Mouse (Mus musculus): ENCODE data around the gene Cdc42ep2. TPM values are rescaled to one million over a fixed set of nuclear protein-coding genes. Genes with fewer than 3 reads are reported as not detected.

Gene Cdc42ep2
- total RNA-seq, 2 experiments from 2014 or later = not detected

GRCm38 (mm10) chr19:5877618-5878361 is 46.8 kb downstream of the Cdc42ep2 start, which contains the start of gene Slc25a45:
TSS of gene Slc25a45 (plus strand) at chr19:5877808.
- ATAC-seq (replicated peaks; ENCODE audit: poor library complexity) = peak; percentile 70

DNA sequence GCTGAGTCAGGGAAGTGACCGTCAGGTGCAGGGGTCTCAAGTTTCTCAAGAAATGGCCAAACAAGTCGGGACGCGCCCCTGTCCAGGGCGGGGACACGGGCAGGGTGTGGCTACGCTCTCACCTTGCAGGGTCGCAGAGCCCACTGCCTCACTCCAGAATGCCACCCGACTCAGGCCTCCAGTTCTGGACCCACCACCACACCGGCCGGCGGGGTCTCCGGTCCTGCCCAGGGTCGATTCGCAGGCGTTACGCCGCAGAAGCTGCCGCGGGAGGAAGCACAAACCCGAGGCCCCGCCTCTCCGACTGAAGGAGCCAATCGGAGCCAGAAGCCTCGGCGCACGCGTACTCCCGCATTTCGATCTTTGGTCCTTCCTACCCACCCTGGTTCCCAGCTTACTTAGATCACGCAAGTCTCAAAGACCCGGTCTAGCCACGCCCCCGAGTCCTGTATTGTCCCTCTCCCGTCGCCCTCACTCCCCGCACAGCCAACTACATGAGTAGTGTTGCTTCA is 49.6 kb downstream of the Cdc42ep2 start, which contains the start of gene Frmd8:
Frmd8 (minus strand) TSS at position 306 of the 512 bp plus-strand sequence.
- peak; percentile 81 for ATAC-seq (replicated peaks; ENCODE audit: poor library complexity)

- ATAC-seq (replicated peaks; ENCODE audit: poor library complexity) = no peak
Observed at GRCm38 (mm10) chr19:5874391-5874968, 50.1 kb downstream of the Cdc42ep2 start.

GRCm38 (mm10) chr19:5872931-5873556 is 51.6 kb downstream of the Cdc42ep2 start:
- ATAC-seq (replicated peaks; ENCODE audit: poor library complexity) = no peak

- no peak for ATAC-seq (replicated peaks; ENCODE audit: poor library complexity)
Observed at GRCm38 (mm10) chr19:5872528-5872927, 52.1 kb downstream of the Cdc42ep2 start.

DNA sequence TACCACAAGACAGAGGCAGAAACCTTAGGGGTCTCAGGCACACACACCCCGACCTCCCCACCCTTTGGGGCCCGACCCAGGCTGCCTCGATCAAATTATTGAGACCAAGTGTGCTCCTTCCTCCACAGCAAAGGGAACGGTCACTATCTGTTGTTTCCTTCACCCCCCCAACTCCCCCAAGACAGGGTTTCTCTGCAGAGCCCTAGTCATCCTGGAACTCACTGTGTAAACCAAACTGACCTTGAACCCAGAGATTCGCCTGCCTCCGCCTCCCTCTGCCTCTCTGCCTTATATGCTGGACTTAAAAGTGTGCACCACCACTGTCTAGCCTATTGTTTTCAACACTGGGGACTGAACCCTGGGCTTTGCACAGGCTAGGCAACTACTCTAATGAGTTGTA is 52.9 kb downstream of the Cdc42ep2 start:
- ATAC-seq (replicated peaks; ENCODE audit: poor library complexity) = no peak

GRCm38 (mm10) chr19:5871273-5871672 is 53.3 kb downstream of the Cdc42ep2 start:
- ATAC-seq (replicated peaks; ENCODE audit: poor library complexity) = no peak

DNA sequence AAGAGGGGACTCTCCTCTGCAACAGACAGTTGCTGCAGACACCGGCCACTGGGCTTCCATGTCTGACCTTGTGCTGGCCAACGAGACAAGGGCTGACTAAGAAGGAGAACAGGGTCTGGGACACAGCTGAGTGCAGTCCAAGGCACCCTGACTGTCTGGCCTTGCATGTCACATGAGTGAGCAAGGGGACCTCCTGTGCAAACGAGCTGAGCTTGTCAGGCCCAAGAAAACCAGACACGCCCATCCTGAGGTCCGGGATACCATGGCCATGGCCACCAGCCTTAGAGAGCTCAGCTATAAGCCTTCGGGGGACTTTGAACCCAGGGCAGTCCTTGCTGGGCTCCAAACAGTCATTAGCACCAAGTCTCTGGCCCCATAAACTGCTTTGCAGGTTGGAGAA is 56.5 kb downstream of the Cdc42ep2 start:
- no peak for ATAC-seq (replicated peaks; ENCODE audit: poor library complexity)

Other genes starting within 250 kb of the Cdc42ep2 start
- gene Map3k11, start 236.1 kb downstream of the Cdc42ep2 start, total RNA-seq (2015) = 13.0 and 16.1 TPM in 2 replicates
- gene Map3k11, start 236.1 kb downstream of the Cdc42ep2 start, total RNA-seq (2017) = 19.2 and 22.9 TPM in 2 replicates
- 21.6 and 24.5 TPM in 2 replicates for gene Pcnx3, start 235.9 kb downstream of the Cdc42ep2 start, total RNA-seq (2015)
- 15.6 and 15.7 TPM in 2 replicates for gene Pcnx3, start 235.9 kb downstream of the Cdc42ep2 start, total RNA-seq (2017)
- not detected in 2 replicates for gene Kcnk7, start 220.4 kb downstream of the Cdc42ep2 start, total RNA-seq (2015)
- 0.14 TPM in 1 of 2 replicates, not detected in the other for gene Kcnk7, start 220.4 kb downstream of the Cdc42ep2 start, total RNA-seq (2017)
- gene Ehbp1l1, start 198.5 kb downstream of the Cdc42ep2 start, total RNA-seq (2015) = 7.9 and 8.1 TPM in 2 replicates
- 27.2 and 30.3 TPM in 2 replicates for gene Ehbp1l1, start 198.5 kb downstream of the Cdc42ep2 start, total RNA-seq (2017)
- gene Fam89b, start 195.2 kb downstream of the Cdc42ep2 start, total RNA-seq (2015) = 40.5 and 42.3 TPM in 2 replicates
- 20.3 and 22.9 TPM in 2 replicates for gene Fam89b, start 195.2 kb downstream of the Cdc42ep2 start, total RNA-seq (2017)
- gene Ltbp3, start 183.9 kb downstream of the Cdc42ep2 start, total RNA-seq (2015) = 6.1 and 7.6 TPM in 2 replicates
- 2.7 and 5.6 TPM in 2 replicates for gene Ltbp3, start 183.9 kb downstream of the Cdc42ep2 start, total RNA-seq (2017)
- gene Scyl1, start 153.4 kb downstream of the Cdc42ep2 start, total RNA-seq (2015) = 15.7 and 19.9 TPM in 2 replicates
- gene Scyl1, start 153.4 kb downstream of the Cdc42ep2 start, total RNA-seq (2017) = 23.9 and 28.2 TPM in 2 replicates
- 15.7 and 16.3 TPM in 2 replicates for gene Frmd8, start 49.5 kb downstream of the Cdc42ep2 start, total RNA-seq (2015)
- gene Frmd8, start 49.5 kb downstream of the Cdc42ep2 start, total RNA-seq (2017) = 16.2 and 17.7 TPM in 2 replicates
- gene Slc25a45, start 47.0 kb downstream of the Cdc42ep2 start, total RNA-seq (2015) = 28.7 and 30.5 TPM in 2 replicates
- gene Slc25a45, start 47.0 kb downstream of the Cdc42ep2 start, total RNA-seq (2017) = 30.2 and 39.5 TPM in 2 replicates
- gene Tigd3, start 30.7 kb downstream of the Cdc42ep2 start, total RNA-seq (2015) = 0.32 and 0.81 TPM in 2 replicates
- gene Tigd3, start 30.7 kb downstream of the Cdc42ep2 start, total RNA-seq (2017) = 1.5 and 2.8 TPM in 2 replicates
- 47.6 and 50.3 TPM in 2 replicates for gene Dpf2, start 11.8 kb downstream of the Cdc42ep2 start, total RNA-seq (2015)
- 65.1 and 83.0 TPM in 2 replicates for gene Dpf2, start 11.8 kb downstream of the Cdc42ep2 start, total RNA-seq (2017)
- 60.9 and 76.7 TPM in 2 replicates for gene Pola2, start 39.4 kb upstream of the Cdc42ep2 start, total RNA-seq (2015)
- 57.4 and 61.3 TPM in 2 replicates for gene Pola2, start 39.4 kb upstream of the Cdc42ep2 start, total RNA-seq (2017)
- not detected in 2 replicates for gene Slc22a20, start 61.3 kb upstream of the Cdc42ep2 start, total RNA-seq (2015)
- gene Slc22a20, start 61.3 kb upstream of the Cdc42ep2 start, total RNA-seq (2017) = 0.44 TPM in 1 of 2 replicates, not detected in the other
- 18.6 and 20.0 TPM in 2 replicates for gene Capn1, start 91.1 kb upstream of the Cdc42ep2 start, total RNA-seq (2015)
- gene Capn1, start 91.1 kb upstream of the Cdc42ep2 start, total RNA-seq (2017) = 36.8 and 38.4 TPM in 2 replicates
- 23.1 and 25.2 TPM in 2 replicates for gene Syvn1, start 121.8 kb upstream of the Cdc42ep2 start, total RNA-seq (2015)
- 10.1 and 11.2 TPM in 2 replicates for gene Syvn1, start 121.8 kb upstream of the Cdc42ep2 start, total RNA-seq (2017)
- gene Mrpl49, start 133.0 kb upstream of the Cdc42ep2 start, total RNA-seq (2015) = 44.4 and 53.5 TPM in 2 replicates
- 31.9 and 38.4 TPM in 2 replicates for gene Mrpl49, start 133.0 kb upstream of the Cdc42ep2 start, total RNA-seq (2017)
- 1,814 and 1,841 TPM in 2 replicates for gene Fau, start 133.0 kb upstream of the Cdc42ep2 start, total RNA-seq (2015)
- gene Fau, start 133.0 kb upstream of the Cdc42ep2 start, total RNA-seq (2017) = 1,690 and 2,042 TPM in 2 replicates
- gene Znhit2, start 136.4 kb upstream of the Cdc42ep2 start, total RNA-seq (2015) = 12.7 and 14.2 TPM in 2 replicates
- gene Znhit2, start 136.4 kb upstream of the Cdc42ep2 start, total RNA-seq (2017) = 12.5 and 14.5 TPM in 2 replicates
- 8.4 and 10.6 TPM in 2 replicates for gene Tm7sf2, start 143.6 kb upstream of the Cdc42ep2 start, total RNA-seq (2015)
- 1.6 and 1.8 TPM in 2 replicates for gene Tm7sf2, start 143.6 kb upstream of the Cdc42ep2 start, total RNA-seq (2017)
- 30.4 and 33.2 TPM in 2 replicates for gene Vps51, start 152.4 kb upstream of the Cdc42ep2 start, total RNA-seq (2015)
- 42.8 and 54.7 TPM in 2 replicates for gene Vps51, start 152.4 kb upstream of the Cdc42ep2 start, total RNA-seq (2017)
- gene Tmem262, start 155.2 kb upstream of the Cdc42ep2 start, total RNA-seq (2015) = not detected in 2 replicates
- gene Tmem262, start 155.2 kb upstream of the Cdc42ep2 start, total RNA-seq (2017) = not detected in 2 replicates
- not detected in 2 replicates for gene Gm28374, start 157.4 kb upstream of the Cdc42ep2 start, total RNA-seq (2015)
- not detected in 2 replicates for gene Gm28374, start 157.4 kb upstream of the Cdc42ep2 start, total RNA-seq (2017)
- 12.0 and 14.9 TPM in 2 replicates for gene Zfpl1, start 160.1 kb upstream of the Cdc42ep2 start, total RNA-seq (2015)
- gene Zfpl1, start 160.1 kb upstream of the Cdc42ep2 start, total RNA-seq (2017) = 23.7 and 32.8 TPM in 2 replicates
- gene Cdca5, start 160.2 kb upstream of the Cdc42ep2 start, total RNA-seq (2015) = 44.8 and 55.4 TPM in 2 replicates
- gene Cdca5, start 160.2 kb upstream of the Cdc42ep2 start, total RNA-seq (2017) = 35.5 and 42.8 TPM in 2 replicates
- gene AC131692.1, start 169.6 kb upstream of the Cdc42ep2 start, total RNA-seq (2015) = 0.30 and 0.73 TPM in 2 replicates
- gene AC131692.1, start 169.6 kb upstream of the Cdc42ep2 start, total RNA-seq (2017) = 4.6 TPM in 1 of 2 replicates, not detected in the other
- gene Naaladl1, start 181.0 kb upstream of the Cdc42ep2 start, total RNA-seq (2015) = 0.07 and 0.17 TPM in 2 replicates
- 0.21 TPM in 1 of 2 replicates, not detected in the other for gene Naaladl1, start 181.0 kb upstream of the Cdc42ep2 start, total RNA-seq (2017)
- gene Sac3d1, start 193.8 kb upstream of the Cdc42ep2 start, total RNA-seq (2015) = 12.0 and 16.9 TPM in 2 replicates
- 5.5 and 6.3 TPM in 2 replicates for gene Sac3d1, start 193.8 kb upstream of the Cdc42ep2 start, total RNA-seq (2017)
- 18.2 and 19.5 TPM in 2 replicates for gene Snx15, start 203.5 kb upstream of the Cdc42ep2 start, total RNA-seq (2015)
- 13.8 and 14.2 TPM in 2 replicates for gene Snx15, start 203.5 kb upstream of the Cdc42ep2 start, total RNA-seq (2017)
- 0.34 and 0.42 TPM in 2 replicates for gene Batf2, start 216.2 kb upstream of the Cdc42ep2 start, total RNA-seq (2015)
- gene Batf2, start 216.2 kb upstream of the Cdc42ep2 start, total RNA-seq (2017) = 0.44 and 0.71 TPM in 2 replicates
- 29.2 and 37.4 TPM in 2 replicates for gene Arl2, start 216.7 kb upstream of the Cdc42ep2 start, total RNA-seq (2015)
- 33.6 and 37.0 TPM in 2 replicates for gene Arl2, start 216.7 kb upstream of the Cdc42ep2 start, total RNA-seq (2017)